Mouse (Mus musculus): Measurements from ENCODE around the gene Nif3l1.

DNA sequence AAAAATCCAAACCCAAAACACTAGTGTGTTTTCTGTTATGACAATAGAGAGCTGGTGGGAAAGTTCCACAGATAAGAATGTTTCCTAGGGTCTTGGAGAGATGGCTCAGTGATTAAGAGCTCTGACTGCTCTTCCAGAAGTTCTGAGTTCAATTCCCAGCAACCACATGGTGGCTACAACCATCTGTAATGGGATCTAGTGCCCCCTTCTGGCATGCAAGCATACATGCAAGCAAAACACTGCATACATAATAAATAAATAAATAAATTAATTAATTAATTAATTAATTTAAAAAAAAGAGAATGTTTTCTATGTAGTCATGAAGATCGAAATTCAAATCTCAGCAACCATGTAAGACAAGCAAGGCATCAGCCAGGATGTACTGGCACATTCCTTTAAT, 53.8 kb downstream of the Nif3l1 start:
- TF ChIP-seq POLR2A (IDR thresholded peaks at IDR 0.05; ENCODE audit: borderline replicate concordance, insufficient read depth, low read length) (no peak), CTCF (IDR thresholded peaks at IDR 0.05; ENCODE audit: borderline replicate concordance, insufficient read depth, low read depth, low read length) (no peak)
